Mouse (Mus musculus) small intestine, adult 2 months (tissue): ENCODE results near the gene Zbbx. TPM values are rescaled to one million over a fixed set of nuclear protein-coding genes. Genes with fewer than 3 reads are reported as not detected.

Experiments
- H3K27ac ChIP-seq: fragments of 200-500 bp; 2 replicates; pipeline ENCODE4 v1.5.1; 2012; ENCODE audit warnings: low read depth, low read length, control low read depth, inconsistent platforms; ENCODE audit not compliant: insufficient read depth
- H3K27me3 ChIP-seq: fragments of 200-500 bp; 2 replicates; pipeline ENCODE4 v1.6.1; 2012; ENCODE audit warnings: mild to moderate bottlenecking, moderate library complexity, low read length, inconsistent platforms; ENCODE audit not compliant: control insufficient read depth, insufficient read depth
- H3K36me3 ChIP-seq: fragments of 200-500 bp; 2 replicates; pipeline ENCODE4 v1.6.1; 2012; ENCODE audit warnings: mild to moderate bottlenecking, low read length, control low read depth, inconsistent platforms; ENCODE audit not compliant: control insufficient read depth, insufficient read depth
- H3K4me1 ChIP-seq: fragments of 200-500 bp; 2 replicates; pipeline ENCODE4 v1.6.1; 2012; ENCODE audit warnings: low read length, inconsistent platforms, mixed read lengths; ENCODE audit not compliant: control insufficient read depth, insufficient read depth, insufficient read length
- H3K4me3 ChIP-seq: fragments of 200-500 bp; 2 replicates; pipeline ENCODE4 v1.5.1; 2012; ENCODE audit warnings: low read depth, mild to moderate bottlenecking, control low read depth, inconsistent platforms, low read length, moderate library complexity
- CTCF ChIP-seq: fragments of 200-500 bp; IDR thresholded peaks from 2 replicates; pipeline ENCODE4 v1.5.1; 2012; ENCODE audit warnings: low read depth, mild to moderate bottlenecking, control low read depth, inconsistent platforms, low read length, moderate library complexity, mixed read lengths; ENCODE audit not compliant: insufficient replicate concordance, insufficient read length; ENCODE audit errors: extremely low read depth
- POLR2A ChIP-seq: fragments of 200-500 bp; IDR thresholded peaks from 2 replicates; pipeline ENCODE4 v1.6.1; 2012; ENCODE audit warnings: low read depth, mild to moderate bottlenecking, control low read depth, inconsistent platforms, low read length, moderate library complexity
- WGBS: fragments of 180-500 bp; shearing (Covaris S2); methylation state at CpG from one replicate; pipeline ENCODE4 v1.1.7; 2018; 5-methylcytosine and 5-hydroxymethylcytosine counted together
- polyA plus RNA-seq: library from polyadenylated mRNA; depleted of rRNA; stranded (reverse); fragments of >200 nt; gene quantifications from 2 replicates; pipeline ENCODE4 v1.2.3, GENCODE M21; 2012; rRNA removed

Gene Zbbx
- polyA plus RNA-seq, 1 experiment, result not detected

DNA sequence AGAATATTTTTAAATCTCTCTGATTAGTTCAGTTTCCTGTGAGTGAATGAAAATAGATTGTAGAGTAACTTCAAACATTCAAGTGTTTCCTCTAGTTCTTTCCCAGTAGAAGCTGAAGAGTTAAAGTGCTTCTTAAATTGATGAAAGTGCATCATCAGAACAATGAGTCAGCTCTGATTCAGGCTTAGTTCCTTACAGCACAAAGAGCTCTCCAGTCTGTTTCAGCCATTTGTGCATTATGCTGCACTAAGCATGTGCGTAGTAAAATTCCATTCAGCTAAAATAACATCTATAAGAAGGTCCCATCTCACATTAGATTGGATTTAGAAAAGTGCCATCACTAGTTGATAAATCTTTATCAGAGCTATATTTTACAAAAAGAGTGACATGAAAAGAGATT is 155.1 kb downstream of the Zbbx start:
- WGBS, result 83% methylated on average over 1 of the region's 1 CpGs
- no peak for TF ChIP-seq POLR2A
- TF ChIP-seq CTCF, result no peak
- Histone ChIP-seq H3K4me1 (no peaks in the 10 kb centered on the region), H3K4me3 (no peak overlapping the region), H3K36me3 (no peaks in the 10 kb centered on the region), H3K27me3 (no peaks in the 10 kb centered on the region), H3K27ac (no peak overlapping the region)

Other genes starting within 250 kb of the Zbbx start
- gene Serpini2, start 105.0 kb upstream of the Zbbx start, polyA plus RNA-seq, result 0.52 TPM in 1 of 2 replicates, not detected in the other